Mouse (Mus musculus) forebrain, embryonic 11.5 days (tissue): Measurements from ENCODE around the gene Igf2bp3. TPM values are rescaled to one million over a fixed set of nuclear protein-coding genes. Genes with fewer than 3 reads are reported as not detected.

ENCODE experiments used
- ATAC-seq: fragments of 200-750 bp; cut with Nextera tagmentation; replicated peaks from 2 replicates; pipeline ENCODE4 v1.8.0; 2017; ENCODE audit warnings: moderate TSS enrichment; ENCODE audit not compliant: low FRiP score
- DNase-seq: peaks from one replicate; pipeline ENCODE4 v3.0.0-alpha.2; 2017; ENCODE audit warnings: low spot score
- H3K27ac ChIP-seq: fragments of 300-500 bp; sonication (generic); 2 replicates; pipeline ENCODE4 v1.5.1; 2014; ENCODE audit warnings: low read depth, low read length
- H3K27me3 ChIP-seq: fragments of 300-500 bp; sonication (generic); 2 replicates; pipeline ENCODE4 v1.6.1; 2014; ENCODE audit warnings: mild to moderate bottlenecking, low read length, mixed read lengths; ENCODE audit not compliant: control insufficient read depth, insufficient read depth
- H3K36me3 ChIP-seq: fragments of 300-500 bp; sonication (generic); 2 replicates; pipeline ENCODE4 v1.6.1; 2014; ENCODE audit warnings: mild to moderate bottlenecking, low read length, moderate library complexity, mixed read lengths; ENCODE audit not compliant: control insufficient read depth, insufficient read depth
- H3K4me1 ChIP-seq: fragments of 300-500 bp; sonication (generic); replicated peaks from 2 replicates; pipeline ENCODE4 v1.6.1; 2014; ENCODE audit warnings: low read length, mixed read lengths; ENCODE audit not compliant: control insufficient read depth, insufficient read depth
- H3K4me2 ChIP-seq: fragments of 300-500 bp; sonication (generic); 2 replicates; pipeline ENCODE4 v1.6.1; 2014; ENCODE audit warnings: low read depth, mild to moderate bottlenecking, low read length, moderate library complexity, mixed read lengths; ENCODE audit not compliant: severe bottlenecking
- H3K4me3 ChIP-seq: fragments of 300-500 bp; sonication (generic); 2 replicates; pipeline ENCODE4 v1.5.1; 2014; ENCODE audit warnings: low read depth, low read length
- H3K9ac ChIP-seq: fragments of 300-500 bp; sonication (generic); 2 replicates; pipeline ENCODE4 v1.6.1; 2014; ENCODE audit warnings: low read length
- H3K9me3 ChIP-seq: fragments of 300-500 bp; sonication (generic); 2 replicates; pipeline ENCODE4 v1.6.1; 2016; ENCODE audit warnings: low read length, mixed read lengths; ENCODE audit not compliant: control insufficient read depth
- WGBS: fragments of 180-500 bp; shearing (Covaris S2); extraction: QIAGEN DNeasy Blood & Tissue Kit; methylation state at CpG from one replicate; pipeline ENCODE4 v1.1.7; 2014; 5-methylcytosine and 5-hydroxymethylcytosine counted together
- polyA plus RNA-seq: library from polyadenylated mRNA; unstranded; fragments of >200 nt; fragmentation: Nextera tagmentation; extraction: Ambion mirVana; gene quantifications from 2 replicates; pipeline ENCODE4 v1.2.1, GENCODE M21; 2014

Igf2bp3 gene
- polyA plus RNA-seq, 1 experiment from 2014 or later: 132 TPM

GRCm38 (mm10) chr6:49208935-49209334, 5.8 kb downstream of the Igf2bp3 start:
- DNase-seq: no peak
- Histone ChIP-seq H3K9ac (no peak overlapping the region), H3K4me3 (no peak overlapping the region), H3K4me1 (peaks cover 16% of the 10 kb centered on the region), H3K9me3 (no peaks in the 10 kb centered on the region), H3K36me3 (peaks cover 4% of the 10 kb centered on the region), H3K27ac (no peak overlapping the region), H3K4me2 (no peak overlapping the region), H3K27me3 (no peaks in the 10 kb centered on the region)
- WGBS: 93% methylated on average over 5 of the region's 5 CpGs
- no peak for ATAC-seq

- no peaks in the 10 kb centered on the region for H3K27me3 ChIP-seq
- peaks cover 5% of the 10 kb centered on the region for H3K36me3 ChIP-seq
- ATAC-seq: no peak
- 89% methylated on average over 8 of the region's 8 CpGs for WGBS
- no peak overlapping the region for H3K4me3 ChIP-seq
- H3K27ac ChIP-seq: no peak overlapping the region
- no peak overlapping the region for H3K4me2 ChIP-seq
- no peaks in the 10 kb centered on the region for H3K9me3 ChIP-seq
- H3K4me1 ChIP-seq: peaks cover 16% of the 10 kb centered on the region
- no peak for DNase-seq
- no peak overlapping the region for H3K9ac ChIP-seq
Measured at GRCm38 (mm10) chr6:49208297-49208930, 6.3 kb downstream of the Igf2bp3 start.

GRCm38 (mm10) chr6:49206416-49206815, 8.3 kb downstream of the Igf2bp3 start:
- H3K27ac ChIP-seq: no peak overlapping the region
- no peak overlapping the region for H3K4me3 ChIP-seq
- peaks cover 5% of the 10 kb centered on the region for H3K36me3 ChIP-seq
- no peaks in the 10 kb centered on the region for H3K9me3 ChIP-seq
- ATAC-seq: no peak
- H3K27me3 ChIP-seq: no peaks in the 10 kb centered on the region
- WGBS: 80% methylated on average over 1 of the region's 1 CpGs
- DNase-seq: no peak
- no peak overlapping the region for H3K9ac ChIP-seq
- no peak overlapping the region for H3K4me2 ChIP-seq
- H3K4me1 ChIP-seq: peaks cover 14% of the 10 kb centered on the region

- no peak for ATAC-seq
- H3K4me1 ChIP-seq: no peaks in the 10 kb centered on the region
- peaks cover 2% of the 10 kb centered on the region; the same call in 1 of the 2 replicates for H3K36me3 ChIP-seq
- no peak overlapping the region for H3K27ac ChIP-seq
- WGBS: 93% methylated on average over 10 of the region's 10 CpGs
- no peak for DNase-seq
- no peaks in the 10 kb centered on the region for H3K27me3 ChIP-seq
- H3K9ac ChIP-seq: no peak overlapping the region
- H3K4me3 ChIP-seq: no peak overlapping the region
- H3K9me3 ChIP-seq: no peaks in the 10 kb centered on the region
- H3K4me2 ChIP-seq: no peak overlapping the region
Measured at GRCm38 (mm10) chr6:49195188-49195587, 19.6 kb downstream of the Igf2bp3 start.

- peaks cover 2% of the 10 kb centered on the region; the same call in 1 of the 2 replicates for H3K36me3 ChIP-seq
- DNase-seq (no peak), ATAC-seq (no peak)
- H3K4me3 ChIP-seq: no peak overlapping the region
- H3K9ac ChIP-seq: no peak overlapping the region
- H3K4me2 ChIP-seq: no peak overlapping the region
- 95% methylated on average over 4 of the region's 4 CpGs for WGBS
- no peaks in the 10 kb centered on the region for H3K9me3 ChIP-seq
- no peaks in the 10 kb centered on the region for H3K27me3 ChIP-seq
- no peak overlapping the region for H3K27ac ChIP-seq
- no peaks in the 10 kb centered on the region for H3K4me1 ChIP-seq
Measured at GRCm38 (mm10) chr6:49194536-49194935, 20.2 kb downstream of the Igf2bp3 start.

DNA sequence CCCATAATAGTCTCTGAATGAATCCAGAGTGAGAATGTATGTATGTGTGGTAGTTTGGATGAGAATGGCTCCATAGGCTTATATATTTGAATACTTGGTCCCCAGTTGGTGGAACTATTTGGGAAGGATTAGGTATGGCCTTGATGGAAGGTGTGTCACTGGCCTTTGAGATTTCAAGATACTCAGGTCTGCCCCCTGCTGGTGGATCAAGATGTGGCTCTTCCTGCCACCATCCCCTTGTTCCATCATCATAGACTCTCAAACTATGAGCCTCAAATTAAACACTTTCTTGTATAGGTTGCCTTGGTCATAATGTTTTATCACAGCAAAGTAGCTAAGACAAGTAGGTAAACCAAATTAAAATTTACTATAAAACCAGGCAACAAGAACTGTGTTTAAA, 25.4 kb downstream of the Igf2bp3 start:
- no peak for ATAC-seq
- Histone ChIP-seq H3K27ac (no peak overlapping the region), H3K9ac (no peak overlapping the region), H3K9me3 (no peaks in the 10 kb centered on the region), H3K4me1 (no peaks in the 10 kb centered on the region), H3K4me2 (no peak overlapping the region), H3K36me3 (no peaks in the 10 kb centered on the region; the same call in 1 of the 2 replicates), H3K4me3 (no peak overlapping the region), H3K27me3 (no peaks in the 10 kb centered on the region)
- peak; percentile 41 for DNase-seq

DNA sequence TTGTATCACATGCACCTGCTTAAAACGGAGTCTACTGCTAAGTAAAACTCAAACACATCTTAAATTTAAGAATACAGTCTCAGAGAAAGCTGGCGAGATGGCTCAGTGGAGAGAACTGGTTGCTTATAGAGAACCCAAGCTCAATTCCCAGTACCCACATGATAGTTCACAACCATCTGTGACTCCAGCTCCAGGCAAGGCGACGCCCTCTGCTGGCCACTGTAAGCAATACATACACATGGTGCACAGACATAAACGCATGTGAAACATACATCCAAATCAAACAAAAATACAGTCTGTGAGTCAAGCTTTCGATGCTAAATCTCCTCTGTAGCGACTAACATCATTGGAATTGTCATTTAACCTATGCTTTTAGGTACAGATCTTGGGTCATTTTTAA, 27.5 kb downstream of the Igf2bp3 start:
- H3K4me3 ChIP-seq: no peak overlapping the region
- H3K4me1 ChIP-seq: no peaks in the 10 kb centered on the region
- no peak overlapping the region for H3K27ac ChIP-seq
- no peaks in the 10 kb centered on the region for H3K27me3 ChIP-seq
- WGBS: 85% methylated on average over 7 of the region's 7 CpGs
- no peaks in the 10 kb centered on the region for H3K9me3 ChIP-seq
- H3K36me3 ChIP-seq: no peaks in the 10 kb centered on the region; the same call in 1 of the 2 replicates
- no peak for ATAC-seq
- no peak overlapping the region for H3K9ac ChIP-seq
- no peak overlapping the region for H3K4me2 ChIP-seq
- DNase-seq: peak; percentile 42

DNA sequence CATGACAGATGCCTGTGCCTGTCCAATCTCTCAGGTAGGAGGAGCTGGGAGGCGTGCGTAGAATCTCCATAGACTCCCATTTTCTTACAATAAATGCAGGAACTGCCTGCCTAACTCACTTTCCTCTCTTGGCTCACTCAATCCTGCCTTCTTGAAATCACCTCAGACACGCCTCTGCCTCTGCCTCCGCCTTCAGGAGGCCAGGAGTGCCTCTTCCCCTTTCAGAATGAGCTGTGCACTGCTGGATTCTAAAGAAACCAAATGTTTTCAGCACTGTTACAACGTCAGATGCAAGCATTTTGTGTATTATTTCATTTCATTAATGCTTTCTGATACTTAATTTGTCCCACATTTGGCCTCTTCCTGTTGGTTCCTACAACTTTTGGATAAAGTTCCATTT, 38.7 kb downstream of the Igf2bp3 start:
- 84% methylated on average over 5 of the region's 5 CpGs for WGBS
- H3K4me3 ChIP-seq: no peak overlapping the region
- no peak overlapping the region for H3K4me2 ChIP-seq
- ATAC-seq (no peak), DNase-seq (no peak)
- H3K9me3 ChIP-seq: no peaks in the 10 kb centered on the region
- H3K36me3 ChIP-seq: no peaks in the 10 kb centered on the region
- no peak overlapping the region for H3K9ac ChIP-seq
- no peaks in the 10 kb centered on the region for H3K4me1 ChIP-seq
- H3K27me3 ChIP-seq: no peaks in the 10 kb centered on the region
- no peak overlapping the region for H3K27ac ChIP-seq

DNA sequence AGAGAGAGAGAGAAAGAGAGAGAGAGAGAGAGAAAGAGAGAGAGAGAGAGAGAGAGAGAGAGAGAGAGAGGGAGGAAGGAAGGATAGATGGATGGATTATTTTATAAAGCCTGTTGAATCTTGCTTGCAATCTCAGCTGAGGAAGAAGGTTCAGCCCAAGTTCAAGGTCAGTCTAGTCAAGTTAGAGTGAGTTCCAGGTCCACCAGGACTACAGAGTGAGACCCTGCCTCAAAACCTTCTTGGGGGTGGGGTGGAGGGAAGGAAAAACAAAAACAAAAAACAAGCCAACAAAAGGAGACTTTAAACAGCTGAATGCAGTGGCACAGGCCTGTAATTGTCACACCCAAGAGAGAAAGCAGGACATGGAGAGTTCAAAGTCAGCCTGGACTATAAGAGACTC, 40.1 kb downstream of the Igf2bp3 start:
- no peaks in the 10 kb centered on the region for H3K9me3 ChIP-seq

More for the DNA sequence above, 40.1 kb downstream of the Igf2bp3 start:
- ATAC-seq (no peak), DNase-seq (peak; percentile 21)
- no peak overlapping the region for H3K4me3 ChIP-seq
- H3K4me1 ChIP-seq: no peaks in the 10 kb centered on the region
- H3K36me3 ChIP-seq: no peaks in the 10 kb centered on the region
- no peak overlapping the region for H3K9ac ChIP-seq
- no peak overlapping the region for H3K27ac ChIP-seq
- no peak overlapping the region for H3K4me2 ChIP-seq
- H3K27me3 ChIP-seq: no peaks in the 10 kb centered on the region
